Mouse (Mus musculus): ENCODE results near the gene Tmem43.

Gene Tmem43

GRCm38 (mm10) chr6:91533359-91533758 is 59.9 kb downstream of the Tmem43 start:
- DNase-seq (ENCODE audit: low spot score in 2 of 2), result no peak

DNA sequence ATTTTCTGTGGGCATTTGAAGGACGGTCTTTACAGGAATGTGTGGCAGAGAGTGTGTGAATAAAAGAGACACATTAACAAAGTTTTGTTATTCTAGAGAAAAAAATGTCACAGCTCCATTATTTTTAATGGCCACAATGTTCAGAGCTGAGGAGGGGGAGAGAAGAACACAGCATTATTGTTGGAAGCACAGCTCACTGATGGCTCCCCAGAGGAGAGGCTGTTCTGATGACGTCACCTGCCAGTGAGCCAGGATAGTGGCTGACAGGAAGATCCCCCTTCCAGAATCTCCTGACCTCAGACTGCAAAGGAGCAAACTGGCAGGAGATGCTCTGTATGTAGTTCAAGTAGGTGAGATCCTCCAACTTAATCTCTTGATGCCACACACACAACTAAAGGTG is 60.3 kb downstream of the Tmem43 start:
- DNase-seq (ENCODE audit: low spot score in 2 of 2), result no peak

GRCm38 (mm10) chr6:91534268-91534667 is 60.8 kb downstream of the Tmem43 start:
- DNase-seq (ENCODE audit: low spot score in 2 of 2), result no peak

- DNase-seq (ENCODE audit: low spot score in 2 of 2), result no peak
Observed at GRCm38 (mm10) chr6:91535231-91535630, 61.7 kb downstream of the Tmem43 start.

DNA sequence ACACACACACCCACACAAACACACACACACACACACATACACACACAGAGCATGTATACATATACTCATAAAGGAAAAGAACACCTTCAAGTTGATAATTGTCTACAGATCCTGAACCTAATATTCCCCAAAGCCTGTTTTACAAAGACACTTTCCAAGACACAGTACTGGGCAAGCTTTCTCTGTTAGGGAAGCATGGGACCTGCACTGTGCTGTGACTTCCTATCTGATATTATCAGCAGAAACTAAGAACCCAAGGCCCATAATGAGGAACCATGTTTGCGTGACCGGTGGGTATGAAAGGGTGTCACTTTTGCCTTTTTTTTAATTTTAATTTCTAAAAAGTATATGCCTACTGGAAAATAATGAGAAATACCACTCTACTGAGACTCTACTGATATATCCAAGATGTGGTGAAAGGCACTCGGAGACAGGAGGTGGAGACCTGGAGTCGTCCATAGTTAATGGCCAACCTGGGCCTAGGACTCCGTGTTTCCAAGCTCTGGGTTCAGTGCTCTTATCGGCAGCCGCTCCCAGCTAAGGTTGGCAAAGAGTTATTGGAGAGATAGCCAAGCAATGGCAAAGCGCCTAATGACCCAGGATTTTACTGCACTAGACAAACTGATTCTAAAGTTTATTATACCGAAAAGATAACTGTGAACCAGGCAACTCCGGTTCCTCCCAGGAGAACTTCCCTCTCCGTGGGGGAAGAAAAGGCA is 62.7 kb downstream of the Tmem43 start:
- no peak for DNase-seq (ENCODE audit: low spot score in 2 of 2)

All from heart, adult 9 months (tissue).